Mouse (Mus musculus): ENCODE measurements around the gene Celf2. TPM values are rescaled to one million over a fixed set of nuclear protein-coding genes. Genes with fewer than 3 reads are reported as not detected.

Celf2 gene
- total and polyA plus RNA-seq, 2 experiments from 2014 or later, result 185 to 205 TPM

GRCm38 (mm10) chr2:6729984-6730383 is 779.4 kb downstream of the Celf2 start:
- WGBS, result 43% methylated on average over 9 of the region's 9 CpGs
- H3K36me3 ChIP-seq (ENCODE audit: insufficient read depth), result no peaks in the 10 kb centered on the region
- DNase-seq, result no peak
- ATAC-seq, result no peak
- H3K27me3 ChIP-seq (ENCODE audit: insufficient read depth, low read length), result no peaks in the 10 kb centered on the region
- H3K9me3 ChIP-seq (ENCODE audit: low read length), result no peaks in the 10 kb centered on the region
- peak overlapping the region; percentile 15; the same call in 1 of the 2 replicates for H3K27ac ChIP-seq (ENCODE audit: low read depth, low read length)
- no peak overlapping the region for H3K4me2 ChIP-seq (ENCODE audit: low read depth)
- no peak overlapping the region for H3K9ac ChIP-seq
- H3K4me3 ChIP-seq (ENCODE audit: low read depth, low read length), result no peak overlapping the region
- no peak for TF ChIP-seq CTCF (IDR thresholded peaks at IDR 0.05; ENCODE audit: low read depth)
- peaks cover 19% of the 10 kb centered on the region for H3K4me1 ChIP-seq (ENCODE audit: insufficient read depth)

- no peak for TF ChIP-seq CTCF (IDR thresholded peaks at IDR 0.05; ENCODE audit: low read depth)
- Histone ChIP-seq H3K9ac (no peak overlapping the region), H3K27me3 (ENCODE audit: insufficient read depth, low read length) (no peaks in the 10 kb centered on the region), H3K27ac (ENCODE audit: low read depth, low read length) (no peak overlapping the region), H3K4me3 (ENCODE audit: low read depth, low read length) (no peak overlapping the region), H3K9me3 (ENCODE audit: low read length) (no peaks in the 10 kb centered on the region), H3K4me2 (ENCODE audit: low read depth) (no peak overlapping the region), H3K4me1 (ENCODE audit: insufficient read depth) (peaks cover 19% of the 10 kb centered on the region), H3K36me3 (ENCODE audit: insufficient read depth) (no peaks in the 10 kb centered on the region)
- DNase-seq (no peak), ATAC-seq (peak; percentile 11; the same call in 1 of the 2 replicates)
- WGBS, result 82% methylated on average over 2 of the region's 2 CpGs
Measured at GRCm38 (mm10) chr2:6728840-6729252, 780.5 kb downstream of the Celf2 start.

- TF ChIP-seq CTCF (IDR thresholded peaks at IDR 0.05; ENCODE audit: low read depth), result no peak
- Histone ChIP-seq H3K27ac (ENCODE audit: low read depth, low read length) (no peak overlapping the region), H3K4me2 (ENCODE audit: low read depth) (no peak overlapping the region), H3K4me1 (ENCODE audit: insufficient read depth) (peaks cover 31% of the 10 kb centered on the region), H3K9ac (no peak overlapping the region), H3K9me3 (ENCODE audit: low read length) (no peaks in the 10 kb centered on the region), H3K4me3 (ENCODE audit: low read depth, low read length) (no peak overlapping the region), H3K36me3 (ENCODE audit: insufficient read depth) (no peaks in the 10 kb centered on the region), H3K27me3 (ENCODE audit: insufficient read depth, low read length) (no peaks in the 10 kb centered on the region)
- WGBS, result 52% methylated on average over 5 of the region's 5 CpGs
- ATAC-seq (no peak), DNase-seq (no peak)
Measured at GRCm38 (mm10) chr2:6727366-6727765, 782.0 kb downstream of the Celf2 start.

- ATAC-seq (no peak), DNase-seq (no peak)
- H3K9me3 ChIP-seq (ENCODE audit: low read length), result no peaks in the 10 kb centered on the region
- no peaks in the 10 kb centered on the region for H3K27me3 ChIP-seq (ENCODE audit: insufficient read depth, low read length)
- no peaks in the 10 kb centered on the region for H3K36me3 ChIP-seq (ENCODE audit: insufficient read depth)
- H3K4me3 ChIP-seq (ENCODE audit: low read depth, low read length), result no peak overlapping the region
- 0 out of 2 replicates have a peak overlapping the region, but pooled peaks have one; percentile 0 for H3K27ac ChIP-seq (ENCODE audit: low read depth, low read length)
- TF ChIP-seq CTCF (IDR thresholded peaks at IDR 0.05; ENCODE audit: low read depth), result peak; percentile 27; the same call in 1 of the 2 replicates
- peaks cover 43% of the 10 kb centered on the region for H3K4me1 ChIP-seq (ENCODE audit: insufficient read depth)
- WGBS, result 61% methylated on average over 8 of the region's 8 CpGs
- H3K9ac ChIP-seq, result no peak overlapping the region
- no peak overlapping the region for H3K4me2 ChIP-seq (ENCODE audit: low read depth)
Measured at GRCm38 (mm10) chr2:6726071-6726470, 783.3 kb downstream of the Celf2 start.

GRCm38 (mm10) chr2:6723602-6724001 is 785.8 kb downstream of the Celf2 start:
- 66% methylated on average over 2 of the region's 2 CpGs for WGBS
- Histone ChIP-seq H3K36me3 (ENCODE audit: insufficient read depth) (no peaks in the 10 kb centered on the region), H3K4me3 (ENCODE audit: low read depth, low read length) (no peak overlapping the region), H3K9me3 (ENCODE audit: low read length) (no peaks in the 10 kb centered on the region), H3K4me2 (ENCODE audit: low read depth) (no peak overlapping the region), H3K9ac (no peak overlapping the region), H3K27me3 (ENCODE audit: insufficient read depth, low read length) (no peaks in the 10 kb centered on the region), H3K27ac (ENCODE audit: low read depth, low read length) (no peak overlapping the region), H3K4me1 (ENCODE audit: insufficient read depth) (peaks cover 29% of the 10 kb centered on the region)
- ATAC-seq (no peak), DNase-seq (no peak)
- no peak for TF ChIP-seq CTCF (IDR thresholded peaks at IDR 0.05; ENCODE audit: low read depth)

- peaks cover 29% of the 10 kb centered on the region for H3K4me1 ChIP-seq (ENCODE audit: insufficient read depth)
- peak overlapping the region; percentile 30 for H3K4me3 ChIP-seq (ENCODE audit: low read depth, low read length)
- no peak for TF ChIP-seq CTCF (IDR thresholded peaks at IDR 0.05; ENCODE audit: low read depth)
- DNase-seq (peak; percentile 73), ATAC-seq (peak; percentile 81)
- peak overlapping the region; percentile 58 for H3K4me2 ChIP-seq (ENCODE audit: low read depth)
- H3K27me3 ChIP-seq (ENCODE audit: insufficient read depth, low read length), result no peaks in the 10 kb centered on the region
- 2% methylated on average over 17 of the region's 17 CpGs for WGBS
- peak overlapping the region; percentile 71 for H3K27ac ChIP-seq (ENCODE audit: low read depth, low read length)
- H3K36me3 ChIP-seq (ENCODE audit: insufficient read depth), result no peaks in the 10 kb centered on the region
- no peaks in the 10 kb centered on the region for H3K9me3 ChIP-seq (ENCODE audit: low read length)
- H3K9ac ChIP-seq, result peak overlapping the region; percentile 47
Measured at GRCm38 (mm10) chr2:6721460-6722401, 787.6 kb downstream of the Celf2 start.
